Mouse (Mus musculus) lung, postnatal 0 days (tissue): ENCODE measurements around the gene Sprr2k. TPM values are rescaled to one million over a fixed set of nuclear protein-coding genes. Genes with fewer than 3 reads are reported as not detected.
"Not testable (repeated sequence)": the region's sequence is repeated elsewhere in the genome, so short reads cannot be mapped to it uniquely, and the experiment has no call there.

ENCODE experiments used
- ATAC-seq: fragments of 200-750 bp; cut with Nextera tagmentation; 2 replicates; pipeline ENCODE4 v1.8.0; 2017; ENCODE audit warnings: moderate library complexity
- DNase-seq: peaks from one replicate; pipeline ENCODE4 v3.0.0-alpha.2; 2016; ENCODE audit warnings: low spot score
- H3K27ac ChIP-seq: fragments of 300-500 bp; sonication (generic); 2 replicates; pipeline ENCODE4 v1.5.1; 2014; ENCODE audit warnings: antibody characterized with exemption, mild to moderate bottlenecking, low read length, mixed read lengths
- H3K27me3 ChIP-seq: fragments of 300-500 bp; sonication (generic); replicated peaks from 2 replicates; pipeline ENCODE4 v1.6.1; 2014; ENCODE audit warnings: low read length, mixed read lengths; ENCODE audit not compliant: insufficient read depth
- H3K36me3 ChIP-seq: fragments of 300-500 bp; sonication (generic); 2 replicates; pipeline ENCODE4 v1.6.1; 2014; ENCODE audit warnings: low read length, mixed read lengths; ENCODE audit not compliant: insufficient read depth
- H3K4me1 ChIP-seq: fragments of 300-500 bp; sonication (generic); 2 replicates; pipeline ENCODE4 v1.6.1; 2014; ENCODE audit warnings: antibody characterized with exemption, low read depth, low read length, mixed read lengths; ENCODE audit not compliant: insufficient read depth
- H3K4me2 ChIP-seq: fragments of 300-500 bp; sonication (generic); replicated peaks from 2 replicates; pipeline ENCODE4 v1.6.1; 2014; ENCODE audit warnings: low read depth, mild to moderate bottlenecking, low read length, moderate library complexity, mixed read lengths
- H3K4me3 ChIP-seq: fragments of 300-500 bp; sonication (generic); 2 replicates; pipeline ENCODE4 v1.5.1; 2014; ENCODE audit warnings: low read depth, low read length
- H3K9ac ChIP-seq: fragments of 300-500 bp; sonication (generic); replicated peaks from 2 replicates; pipeline ENCODE4 v1.6.1; 2014; ENCODE audit warnings: low read depth, mild to moderate bottlenecking
- H3K9me3 ChIP-seq: fragments of 300-500 bp; sonication (generic); 2 replicates; pipeline ENCODE4 v1.6.1; 2016; ENCODE audit warnings: low read length, mixed read lengths
- CTCF ChIP-seq: IDR thresholded peaks from 2 replicates; pipeline ENCODE4 v1.5.1; 2016; ENCODE audit warnings: antibody characterized with exemption, mild to moderate bottlenecking
- EP300 ChIP-seq: IDR thresholded peaks from 2 replicates; pipeline ENCODE4 v1.6.1; 2016; ENCODE audit warnings: antibody characterized with exemption, mild to moderate bottlenecking, control low read depth
- WGBS: fragments of 180-500 bp; shearing (Covaris S2); extraction: QIAGEN DNeasy Blood & Tissue Kit; methylation state at CpG from one replicate; pipeline ENCODE4 v1.1.7; 2014; 5-methylcytosine and 5-hydroxymethylcytosine counted together
- polyA plus RNA-seq: library from polyadenylated mRNA; unstranded; fragments of >200 nt; fragmentation: Nextera tagmentation; extraction: Ambion mirVana; gene quantifications from 2 replicates; pipeline ENCODE4 v1.2.1, GENCODE M21; 2015

The Sprr2k gene
- polyA plus RNA-seq, 1 experiment from 2014 or later: not detected

GRCm38 (mm10) chr3:92440177-92440576 is 7.8 kb downstream of the Sprr2k start:
- TF ChIP-seq CTCF: no peak
- TF ChIP-seq EP300: no peak
- Histone ChIP-seq H3K36me3 (no peaks in the 10 kb centered on the region), H3K4me1 (no peaks in the 10 kb centered on the region), H3K9ac (no peak overlapping the region), H3K27me3 (no peaks in the 10 kb centered on the region), H3K27ac (no peak overlapping the region), H3K4me2 (no peak overlapping the region), H3K4me3 (no peak overlapping the region), H3K9me3 (no peaks in the 10 kb centered on the region)
- DNase-seq (no peak), ATAC-seq (no peak)
- 84% methylated on average over 3 of the region's 3 CpGs for WGBS

- Histone ChIP-seq H3K4me3 (no peak overlapping the region), H3K4me1 (no peaks in the 10 kb centered on the region), H3K9me3 (no peaks in the 10 kb centered on the region), H3K27ac (no peak overlapping the region), H3K36me3 (no peaks in the 10 kb centered on the region), H3K27me3 (no peaks in the 10 kb centered on the region), H3K9ac (no peak overlapping the region), H3K4me2 (no peak overlapping the region)
- no peak for TF ChIP-seq CTCF
- peak; percentile 66; the same call in 1 of the 2 replicates for TF ChIP-seq EP300
- ATAC-seq (peak; percentile 67), DNase-seq (peak; percentile 59)
- 55% methylated on average over 5 of the region's 5 CpGs for WGBS
These were observed 22.8 kb downstream of the Sprr2k start for GRCm38 (mm10) chr3:92455151-92455550.

- no peak within 1 kb of the TSS for H3K27ac ChIP-seq
- WGBS: 55% methylated on average over 2 of the region's 2 CpGs
- no peak within 1 kb of the TSS for H3K4me3 ChIP-seq
- no peak for TF ChIP-seq EP300
- no peak for TF ChIP-seq CTCF
- ATAC-seq (no peak), DNase-seq (no peak)
- H3K4me1 ChIP-seq: no peaks in the 10 kb centered on the region
- no peaks in the 10 kb centered on the region for H3K27me3 ChIP-seq
- no peaks in the 10 kb centered on the region for H3K9me3 ChIP-seq
- H3K9ac ChIP-seq: no peak within 1 kb of the TSS
- H3K4me2 ChIP-seq: no peak within 1 kb of the TSS
- no peaks in the 10 kb centered on the region for H3K36me3 ChIP-seq
These were observed 26.2 kb downstream of the Sprr2k start, which contains the start of gene Sprr3 for GRCm38 (mm10) chr3:92458620-92459019. Sprr3 (minus strand) TSS chr3:92458720.

- H3K36me3 ChIP-seq: no peaks in the 10 kb centered on the region
- no peaks in the 10 kb centered on the region for H3K4me1 ChIP-seq
- no peaks in the 10 kb centered on the region for H3K9me3 ChIP-seq
- H3K9ac ChIP-seq: no peak overlapping the region
- no peak overlapping the region for H3K27ac ChIP-seq
- WGBS: 56% methylated on average over 1 of the region's 1 CpGs
- no peaks in the 10 kb centered on the region for H3K27me3 ChIP-seq
- TF ChIP-seq EP300 (no peak), CTCF (no peak)
- DNase-seq: no peak
- H3K4me3 ChIP-seq: no peak overlapping the region
- ATAC-seq: no peak
- H3K4me2 ChIP-seq: no peak overlapping the region
These were observed 34.2 kb downstream of the Sprr2k start for GRCm38 (mm10) chr3:92466576-92466975.

GRCm38 (mm10) chr3:92467424-92467823 is 35.0 kb downstream of the Sprr2k start:
- H3K27me3 ChIP-seq: no peaks in the 10 kb centered on the region
- TF ChIP-seq CTCF (no peak), EP300 (no peak)
- no peak overlapping the region for H3K27ac ChIP-seq
- H3K4me2 ChIP-seq: no peak overlapping the region
- no peak overlapping the region for H3K4me3 ChIP-seq
- H3K9me3 ChIP-seq: no peaks in the 10 kb centered on the region
- H3K4me1 ChIP-seq: no peaks in the 10 kb centered on the region
- no peak for ATAC-seq
- H3K9ac ChIP-seq: no peak overlapping the region
- no peaks in the 10 kb centered on the region for H3K36me3 ChIP-seq
- DNase-seq: no peak

GRCm38 (mm10) chr3:92470111-92470510 is 37.7 kb downstream of the Sprr2k start:
- TF ChIP-seq EP300 (no peak), CTCF (no peak)
- H3K36me3 ChIP-seq: no peaks in the 10 kb centered on the region
- ATAC-seq (no peak), DNase-seq (no peak)
- 67% methylated on average over 2 of the region's 2 CpGs for WGBS
- H3K27me3 ChIP-seq: no peaks in the 10 kb centered on the region
- no peaks in the 10 kb centered on the region for H3K9me3 ChIP-seq
- no peak overlapping the region for H3K27ac ChIP-seq
- no peak overlapping the region for H3K4me2 ChIP-seq
- no peak overlapping the region for H3K4me3 ChIP-seq
- H3K4me1 ChIP-seq: no peaks in the 10 kb centered on the region
- H3K9ac ChIP-seq: no peak overlapping the region

GRCm38 (mm10) chr3:92481249-92481648 is 48.9 kb downstream of the Sprr2k start:
- not testable (repeated sequence) for DNase-seq, H3K9me3 ChIP-seq, H3K36me3 ChIP-seq, ATAC-seq, H3K9ac ChIP-seq, H3K4me3 ChIP-seq, H3K27ac ChIP-seq, H3K27me3 ChIP-seq, H3K4me1 ChIP-seq, H3K4me2 ChIP-seq
- TF ChIP-seq CTCF: peak; percentile 54

Other genes with a start within 250 kb of the Sprr2k start
- 0.05 and 0.06 TPM in 2 replicates for gene Sprr2a1, start 216.8 kb upstream of the Sprr2k start, polyA plus RNA-seq
- gene Sprr2a2, start 216.7 kb upstream of the Sprr2k start, polyA plus RNA-seq: 0.41 TPM in 1 of 2 replicates, not detected in the other
- not detected in 2 replicates for gene Sprr2a3, start 147.2 kb upstream of the Sprr2k start, polyA plus RNA-seq
- not detected in 2 replicates for gene Sprr2b, start 116.0 kb upstream of the Sprr2k start, polyA plus RNA-seq
- not detected in 2 replicates for gene Sprr2d, start 93.4 kb upstream of the Sprr2k start, polyA plus RNA-seq
- not detected in 2 replicates for gene Sprr2e, start 80.4 kb upstream of the Sprr2k start, polyA plus RNA-seq
- gene Sprr2f, start 67.4 kb upstream of the Sprr2k start, polyA plus RNA-seq: not detected in 2 replicates
- gene Sprr2h, start 46.9 kb upstream of the Sprr2k start, polyA plus RNA-seq: not detected in 2 replicates
- not detected in 2 replicates for gene Sprr2i, start 24.6 kb upstream of the Sprr2k start, polyA plus RNA-seq
- not detected in 2 replicates for gene Sprr2j-ps, start 14.5 kb upstream of the Sprr2k start, polyA plus RNA-seq
- 7.4 TPM in 2 replicates for gene Gm9774, start 3.2 kb upstream of the Sprr2k start, polyA plus RNA-seq
- gene Sprr1b, start 6.2 kb downstream of the Sprr2k start, polyA plus RNA-seq: not detected in 2 replicates
- gene Sprr3, start 26.1 kb downstream of the Sprr2k start, polyA plus RNA-seq: not detected in 2 replicates
- gene Sprr1a, start 53.3 kb downstream of the Sprr2k start, polyA plus RNA-seq: 2.0 and 2.7 TPM in 2 replicates
- gene Sprr4, start 67.9 kb downstream of the Sprr2k start, polyA plus RNA-seq: not detected in 2 replicates
- not detected in 2 replicates for gene 2310046K23Rik, start 101.9 kb downstream of the Sprr2k start, polyA plus RNA-seq
- gene Ivl, start 141.2 kb downstream of the Sprr2k start, polyA plus RNA-seq: 2.2 and 3.4 TPM in 2 replicates
- not detected in 2 replicates for gene Smcp, start 156.4 kb downstream of the Sprr2k start, polyA plus RNA-seq
- not detected in 2 replicates for gene 2210017I01Rik, start 174.9 kb downstream of the Sprr2k start, polyA plus RNA-seq
- gene Lce6a, start 189.1 kb downstream of the Sprr2k start, polyA plus RNA-seq: not detected in 2 replicates
- 0.27 TPM in 1 of 2 replicates, not detected in the other for gene Lce1a1, start 215.7 kb downstream of the Sprr2k start, polyA plus RNA-seq
- gene Lce1b, start 224.3 kb downstream of the Sprr2k start, polyA plus RNA-seq: not detected in 2 replicates
- not detected in 2 replicates for gene Lce1a2, start 237.7 kb downstream of the Sprr2k start, polyA plus RNA-seq
- gene Lce1c, start 246.7 kb downstream of the Sprr2k start, polyA plus RNA-seq: not detected in 2 replicates